ENCODE assay signal across 11 mouse cellular contexts in genomic region chr9:102729093-102729845, GRCm38 (mm10). TPM values are rescaled to one million over a fixed set of nuclear protein-coding genes. Genes with fewer than 3 reads are reported as not detected.
A peak's percentile ranks its signal among the peaks of the same experiment; 100 is the strongest.
DNase-seq lines count a peak whose midpoint lies in the region; ATAC-seq and TF ChIP-seq lines count a peak whose summit lies in the region.
"Had no signal": no experiment of that assay in that cellular context is flagged by ENCODE, and none has a peak within 500 bp of the region (broad histone marks: within the 10 kb centered on the region; RNA-seq: fewer than 3 reads in every experiment).

No protein-coding gene starts in this region.

- H3K27me3 ChIP-seq in heart, embryonic 11.5 days (ENCODE audit: control insufficient read depth, insufficient read depth, low read length): no peaks in the 10 kb centered on the region
- no peaks in the 10 kb centered on the region for H3K27me3 ChIP-seq in heart, embryonic 10.5 days (ENCODE audit: insufficient read depth, poor library complexity, severe bottlenecking)
- peaks cover 14% of the 10 kb centered on the region for H3K27me3 ChIP-seq in megakaryocyte, embryonic 14.5 days (replicated peaks)
- no peaks in the 10 kb centered on the region for H3K27me3 ChIP-seq in myocyte (ENCODE audit: control insufficient read depth, insufficient read depth, insufficient read length)
- H3K27me3 ChIP-seq: neural tube, embryonic 12.5 days had no signal

- TF ChIP-seq POLR2A in myocyte (IDR thresholded peaks at IDR 0.05; ENCODE audit: insufficient read length, low read depth): peak; percentile 62

- peaks cover 56% of the 10 kb centered on the region for H3K4me1 ChIP-seq in heart, embryonic 11.5 days (ENCODE audit: control insufficient read depth, insufficient read depth, low read length)
- H3K4me1 ChIP-seq in heart, embryonic 10.5 days: peaks cover 72% of the 10 kb centered on the region
- peaks cover 85% of the 10 kb centered on the region for H3K4me1 ChIP-seq in megakaryocyte, embryonic 14.5 days

- H3K79me2 ChIP-seq in myocyte (ENCODE audit: control insufficient read depth, insufficient read depth): peaks cover 16% of the 10 kb centered on the region

- peak overlapping the region; percentile 22; the same call in 1 of the 2 replicates for H3K27ac ChIP-seq in heart, embryonic 11.5 days (ENCODE audit: low read depth, low read length)
- no peak overlapping the region for H3K27ac ChIP-seq in heart, embryonic 10.5 days
- H3K27ac ChIP-seq: neural tube, embryonic 12.5 days had no signal

- DNase-seq in heart, embryonic 10.5 days (ENCODE audit: low spot score): no peak
- DNase-seq in heart, postnatal 10 days: peak; percentile 21 to 23
- DNase-seq in natural killer cell, adult 2 months (ENCODE audit: low spot score in 2 of 2): no peak
- DNase-seq: layer of hippocampus, adult 9-11 months had no signal

- peaks cover 64% of the 10 kb centered on the region for H3K36me3 ChIP-seq in heart, embryonic 11.5 days (ENCODE audit: control insufficient read depth, insufficient read depth, low read length)
- peaks cover 91% of the 10 kb centered on the region for H3K36me3 ChIP-seq in heart, embryonic 10.5 days
- H3K36me3 ChIP-seq in megakaryocyte, embryonic 14.5 days (replicated peaks; ENCODE audit: low read length): peaks cover 97% of the 10 kb centered on the region
- peaks cover 68% of the 10 kb centered on the region for H3K36me3 ChIP-seq in myocyte (ENCODE audit: control insufficient read depth, insufficient read depth)

- 89% methylated on average over 21 of the region's 21 CpGs for WGBS in heart, embryonic 11.5 days (ENCODE audit: insufficient replicate concordance)
- WGBS in heart, embryonic 10.5 days: 91% methylated on average over 21 of the region's 21 CpGs

- intact Hi-C loops in heart, postnatal 10 days (cut with DNase I): no loop called here

- no peak overlapping the region for H3ac ChIP-seq in myocyte (ENCODE audit: control insufficient read depth, insufficient read length)

- no peaks in the 10 kb centered on the region for H3K9me3 ChIP-seq in heart, embryonic 11.5 days (replicated peaks; ENCODE audit: control insufficient read depth, low read length)
- H3K9me3 ChIP-seq in heart, embryonic 10.5 days: no peaks in the 10 kb centered on the region
- no peaks in the 10 kb centered on the region for H3K9me3 ChIP-seq in megakaryocyte, embryonic 14.5 days
- H3K9me3 ChIP-seq: neural tube, embryonic 12.5 days had no signal

- H3K4me3 ChIP-seq in heart, embryonic 11.5 days (ENCODE audit: low read depth, low read length): no peak overlapping the region
- no peak overlapping the region for H3K4me3 ChIP-seq in heart, embryonic 10.5 days
- H3K4me3 ChIP-seq in megakaryocyte, embryonic 14.5 days (replicated peaks): peak overlapping the region; percentile 6
- H3K4me3 ChIP-seq in myocyte: no peak overlapping the region
- H3K4me3 ChIP-seq: erythroblast, embryonic 14.5 days; neural tube, embryonic 12.5 days had no signal

- no peak overlapping the region for H3K9ac ChIP-seq in heart, embryonic 11.5 days (ENCODE audit: low read depth, low read length)
- H3K9ac ChIP-seq: neural tube, embryonic 12.5 days had no signal

- no peak for ATAC-seq in heart, embryonic 11.5 days (replicated peaks; ENCODE audit: insufficient number of reproducible peaks, low FRiP score, low TSS enrichment)
- ATAC-seq in megakaryocyte, adult 5-6 weeks (ENCODE audit: poor library complexity, severe bottlenecking): no peak
- no peak for ATAC-seq in activated CD4-positive, CD25-positive, alpha-beta regulatory T cell, adult 4 months

- no peak overlapping the region for H3K4me2 ChIP-seq in heart, embryonic 11.5 days
- H3K4me2 ChIP-seq in myocyte (ENCODE audit: low read depth): peak overlapping the region; percentile 8
- H3K4me2 ChIP-seq: neural tube, embryonic 12.5 days had no signal

TF ChIP-seq in myocyte, 11 proteins besides CTCF, POLR2A, EP300 and RAD21:
- TF ChIP-seq SRF (IDR thresholded peaks at IDR 0.05; ENCODE audit: control insufficient read depth, insufficient read length, low read depth) (no peak), MYOD1 (IDR thresholded peaks at IDR 0.05; ENCODE audit: control insufficient read depth in 1 of 3, insufficient read length in 2 of 3, low read depth in 2 of 3) (peak in 2 of 3 experiments; percentile 48 to 68), POLR2AphosphoS2 (IDR thresholded peaks at IDR 0.05; ENCODE audit: insufficient read length, low read depth) (peak; percentile 38), CEBPB (IDR thresholded peaks at IDR 0.05; ENCODE audit: insufficient read depth, poor library complexity, severe bottlenecking) (no peak), USF1 (IDR thresholded peaks at IDR 0.05; ENCODE audit: low read depth) (no peak), MYOG (IDR thresholded peaks at IDR 0.05; ENCODE audit: control insufficient read depth in 1 of 3, insufficient read depth in 1 of 3, insufficient read length in 2 of 3, low read depth in 2 of 3) (peak in 2 of 3 experiments; percentile 56 to 82), TCF12 (IDR thresholded peaks at IDR 0.05; ENCODE audit: insufficient read depth, poor library complexity, severe bottlenecking) (no peak)

RNA-seq across cellular contexts. Expression of gene Amotl2, which starts 12.8 kb away (rescaled TPM):
- polyA plus RNA-seq in heart, embryonic 11.5 days (2014; fragmentation: Nextera tagmentation; extraction: Ambion mirVana): 28.7 and 33.7 TPM in 2 replicates
- 52.5 and 54.8 TPM in 2 replicates for polyA plus RNA-seq in heart, embryonic 10.5 days (2016; fragmentation: Nextera tagmentation; extraction: Ambion mirVana)
- 17.8 and 18.5 TPM in 2 replicates for polyA plus RNA-seq in megakaryocyte, embryonic 14.5 days (2012; ENCODE audit: insufficient read depth, low replicate concordance)
- total RNA-seq in megakaryocyte, adult 5-6 weeks (2015): 1.3 and 1.7 TPM in 2 replicates
- 1.1 and 2.8 TPM in 2 replicates for total RNA-seq in megakaryocyte, adult 5-6 weeks (2017)
- total RNA-seq in heart, postnatal 10 days (2021): 10 to 100 TPM; 79.2 to 90.2 TPM
- polyA plus RNA-seq in myocyte (2012; fragmentation: generic; extraction: Trizol): 67.2 TPM
- not detected for polyA plus RNA-seq in activated CD4-positive, CD25-positive, alpha-beta regulatory T cell, adult 4 months (2017; shearing (Covaris generic))

Comparison
In these comparisons a context has a peak if more than half of its experiments do, and no peak if none do; other contexts are left out.
1. DNase-seq: peak in heart, postnatal 10 days (2 of 2); none in heart, embryonic 10.5 days (single experiment) and natural killer cell, adult 2 months (0 of 2).
2. RNA of gene Amotl2, which starts 12.8 kb away (polyA plus RNA-seq): 67.2 TPM in myocyte (single experiment), 52.5 to 54.8 TPM in heart, embryonic 10.5 days, 28.7 to 33.7 TPM in heart, embryonic 11.5 days and 17.8 to 18.5 TPM in megakaryocyte, embryonic 14.5 days; not detected in activated CD4-positive, CD25-positive, alpha-beta regulatory T cell, adult 4 months; every median in the first group is over 10 times any median in the second.